Mouse (Mus musculus) liver, adult 2 months (tissue): ENCODE measurements around the gene Sidt1.

Source experiments
- CTCF ChIP-seq: fragments of 200-500 bp; IDR thresholded peaks from 2 replicates; pipeline ENCODE4 v1.5.1; 2011; ENCODE audit warnings: low read depth, low read length, control low read depth
- POLR2A ChIP-seq: fragments of 200-500 bp; IDR thresholded peaks from 2 replicates; pipeline ENCODE4 v1.6.1; 2011; ENCODE audit warnings: low read length, control low read depth; ENCODE audit not compliant: insufficient read depth; ENCODE audit errors: extremely low read depth

DNA sequence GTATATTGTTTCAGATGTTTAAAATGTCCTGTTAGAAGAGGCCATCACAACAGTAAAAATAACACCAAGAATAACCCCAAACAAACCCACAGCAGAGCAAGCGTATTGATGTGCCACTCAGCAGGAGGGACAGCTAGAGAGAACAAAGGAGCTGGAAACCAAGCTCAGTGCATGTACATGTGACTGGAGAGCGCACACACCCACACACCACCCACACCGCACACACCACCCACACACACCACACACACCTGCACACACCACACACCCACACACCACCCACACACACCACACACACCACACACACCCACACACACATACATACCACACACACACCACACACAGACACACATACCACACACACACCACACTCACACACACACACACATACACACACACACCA lies 12.8 kb downstream of the Sidt1 start:
- TF ChIP-seq CTCF (no peak), POLR2A (no peak)
